Mouse (Mus musculus) naive thymus-derived CD4-positive, alpha-beta T cell, adult 2 months (primary cell): ENCODE measurements around the gene Atpaf1.

ENCODE experiments used
- DNase-seq: peaks from one replicate; pipeline ENCODE4 v3.0.0-alpha.2; 2011; ENCODE audit warnings: low read depth

Gene Atpaf1

DNA sequence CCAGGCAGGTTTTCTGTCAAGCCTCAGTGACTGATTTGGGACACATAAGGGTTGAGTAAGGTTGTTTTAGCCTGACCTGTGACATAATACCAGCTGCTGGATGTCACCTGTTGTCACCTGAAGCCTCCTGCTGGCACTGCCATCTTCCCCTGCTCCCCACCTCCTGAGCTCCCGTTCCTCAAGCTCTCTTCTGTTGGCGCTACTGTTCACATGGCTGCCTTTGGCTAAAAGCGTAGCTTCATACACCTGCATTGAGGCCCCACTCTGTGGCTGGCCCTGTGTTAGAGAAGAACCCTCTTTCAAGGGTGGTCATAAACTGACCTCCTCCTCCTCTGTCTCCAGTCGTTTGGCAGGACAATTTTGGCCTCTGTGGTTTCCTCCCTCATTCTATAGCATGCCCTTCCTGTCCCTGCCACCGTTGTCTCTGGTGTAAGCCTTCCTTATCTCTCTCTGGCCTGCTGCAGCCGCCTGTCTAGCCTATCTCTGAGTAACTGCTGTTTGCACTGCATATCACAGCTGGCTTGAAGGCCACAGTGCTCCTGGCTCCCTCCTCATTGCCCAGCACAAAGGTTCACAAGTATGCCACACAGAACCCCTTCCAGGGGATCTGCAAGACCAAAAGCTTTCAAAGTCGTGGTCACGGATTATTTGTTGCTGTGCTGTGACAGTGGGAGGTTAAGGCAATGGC lies 64.5 kb downstream of the Atpaf1 start:
- no peak for DNase-seq

DNA sequence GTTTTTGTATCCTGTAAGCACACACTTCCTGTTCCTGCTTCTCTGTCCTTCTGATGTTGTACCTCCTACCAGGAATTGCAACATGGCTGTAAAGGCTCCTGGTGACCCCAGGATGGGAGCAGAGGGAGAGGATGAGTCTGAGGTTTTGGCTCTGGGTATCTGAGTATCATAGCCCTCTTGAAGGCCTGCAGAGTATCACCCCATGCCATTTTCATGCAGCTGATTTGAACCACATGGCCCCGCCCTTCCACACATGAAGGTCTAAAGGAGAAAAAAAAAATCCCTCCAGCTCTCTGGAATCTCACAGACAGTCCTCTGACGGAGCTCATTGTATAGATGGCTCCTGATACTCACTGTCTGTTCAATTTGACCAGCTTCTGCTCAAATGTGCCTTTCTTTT lies 65.5 kb downstream of the Atpaf1 start:
- no peak for DNase-seq

GRCm38 (mm10) chr4:115850631-115851030 lies 66.0 kb downstream of the Atpaf1 start:
- DNase-seq: no peak

DNA sequence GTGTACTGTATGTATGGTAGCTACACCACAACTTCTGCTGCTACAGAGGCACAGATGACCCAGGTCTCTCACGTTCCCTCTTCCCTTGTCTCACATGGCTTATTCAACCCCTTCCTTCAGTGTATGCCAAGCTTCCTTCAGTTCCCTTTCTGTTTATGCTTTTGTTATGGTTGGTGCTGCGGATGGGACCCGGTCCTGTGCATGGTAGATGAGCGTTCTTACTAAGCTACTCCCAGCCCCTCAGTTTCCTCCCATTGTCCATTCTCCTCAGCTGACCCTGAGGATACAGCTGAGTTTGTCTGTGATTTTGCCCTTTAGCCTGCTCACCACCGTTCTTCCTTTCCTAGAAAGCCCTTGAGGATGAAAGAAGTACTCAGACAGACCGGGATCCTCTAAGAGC lies 67.0 kb downstream of the Atpaf1 start:
- no peak for DNase-seq

DNA sequence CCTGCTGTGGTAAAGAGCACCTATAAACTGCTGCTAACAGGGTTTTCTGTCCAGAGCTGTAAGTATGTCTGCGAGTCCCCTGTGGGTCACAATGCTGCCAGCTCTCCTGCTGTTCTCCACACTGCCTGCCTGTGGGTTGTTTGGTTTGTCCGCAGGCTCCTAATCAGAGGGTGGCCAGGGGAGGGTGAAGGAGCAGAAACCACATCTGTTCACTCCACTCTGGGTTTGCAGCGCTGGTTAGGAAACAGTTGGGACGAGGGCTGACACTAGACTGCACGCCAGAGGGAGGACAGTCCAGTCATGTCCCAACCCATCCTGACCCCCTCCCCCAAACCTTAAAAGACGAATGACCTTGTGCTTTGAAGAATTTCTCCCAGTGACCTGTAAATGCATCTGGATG lies 70.5 kb downstream of the Atpaf1 start:
- DNase-seq: no peak

GRCm38 (mm10) chr4:115855609-115856008 lies 71.0 kb downstream of the Atpaf1 start:
- no peak for DNase-seq

- DNase-seq: no peak
Measured at GRCm38 (mm10) chr4:115856282-115856681, 71.7 kb downstream of the Atpaf1 start.

DNA sequence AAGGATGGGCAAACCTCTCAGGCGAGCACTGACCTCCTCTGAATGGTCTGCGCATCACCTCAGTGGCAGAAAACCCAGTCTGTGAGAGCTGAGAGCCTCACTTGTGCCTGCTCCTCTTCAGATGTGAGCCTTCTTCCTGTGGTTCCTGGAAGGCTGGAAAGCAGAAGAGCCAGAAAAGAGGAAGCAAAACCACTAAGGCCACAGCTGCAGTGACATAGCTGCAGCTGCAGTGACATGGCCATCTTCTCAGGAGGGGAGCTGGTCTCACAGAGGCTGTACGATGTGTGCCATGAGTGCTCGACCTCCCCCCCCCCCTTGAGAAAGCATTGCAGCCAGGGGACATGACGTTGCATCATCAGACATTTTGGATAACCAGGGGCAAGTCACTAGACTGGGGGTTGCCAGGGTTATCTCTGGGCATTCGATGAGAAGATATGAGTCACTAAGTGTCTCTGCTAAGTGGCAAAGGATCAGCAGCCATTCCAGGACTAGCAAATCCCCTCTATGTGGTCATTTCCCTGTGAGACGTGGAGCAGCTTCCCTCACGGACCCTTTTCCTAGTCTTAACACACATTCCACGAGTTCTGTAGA lies 72.8 kb downstream of the Atpaf1 start:
- no peak for DNase-seq

- DNase-seq: no peak
Measured at GRCm38 (mm10) chr4:115863352-115863751, 78.7 kb downstream of the Atpaf1 start.

GRCm38 (mm10) chr4:115863880-115864279 lies 79.3 kb downstream of the Atpaf1 start:
- no peak for DNase-seq
